Mouse (Mus musculus): ENCODE results near the gene Tubd1. TPM values are rescaled to one million over a fixed set of nuclear protein-coding genes. Genes with fewer than 3 reads are reported as not detected.
A peak's percentile ranks its signal among the peaks of the same experiment; 100 is the strongest.

Gene Tubd1
- total RNA-seq, 2 experiments from 2014 or later: 6.2 to 7.7 TPM

- DNase-seq (ENCODE audit: low spot score in 2 of 2): no peak
These were observed 8.7 kb downstream of the Tubd1 start for GRCm38 (mm10) chr11:86553525-86553924.

DNA sequence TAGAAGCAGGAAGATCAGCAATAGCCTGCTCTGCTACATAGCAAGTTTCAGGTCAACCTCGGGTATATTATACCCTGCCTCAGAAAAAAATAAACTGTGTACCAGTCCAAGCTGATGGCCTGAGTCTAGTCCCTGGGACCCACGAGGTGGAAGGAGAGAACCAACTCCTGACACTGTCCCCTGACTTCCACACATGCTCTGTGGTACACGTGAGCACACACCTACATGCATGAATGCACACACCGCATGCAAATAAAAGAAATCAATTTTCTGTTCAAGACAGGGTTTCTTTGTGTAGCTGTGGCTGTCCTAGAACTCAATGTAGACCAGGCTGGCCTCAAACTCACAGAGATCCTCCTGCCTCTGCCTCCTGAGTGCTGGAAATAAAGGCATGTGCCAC is 13.5 kb downstream of the Tubd1 start:
- no peak for DNase-seq (ENCODE audit: low spot score in 2 of 2)

DNA sequence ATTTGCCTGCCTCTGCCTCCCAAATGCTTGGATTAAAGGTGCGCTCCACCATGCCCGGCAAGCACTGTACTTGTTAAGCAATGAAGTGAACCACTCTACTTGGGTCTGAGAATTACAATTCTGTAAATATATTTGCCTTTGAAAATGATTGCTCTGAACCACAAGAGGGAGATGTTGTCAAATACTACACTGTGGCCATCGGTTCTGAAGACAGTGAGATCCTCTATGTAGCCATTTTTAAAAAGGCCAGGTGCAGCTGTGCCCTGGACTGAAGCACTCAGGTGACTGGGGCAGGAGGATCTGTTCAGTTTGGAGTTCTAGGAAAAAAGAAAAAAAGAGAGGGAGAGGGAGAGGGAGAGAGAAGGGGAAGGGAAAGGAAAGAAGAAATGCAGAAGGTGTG is 23.6 kb downstream of the Tubd1 start:
- no peak for DNase-seq (ENCODE audit: low spot score in 2 of 2)

- no peak for DNase-seq (ENCODE audit: low spot score in 2 of 2)
These were observed 25.5 kb downstream of the Tubd1 start for GRCm38 (mm10) chr11:86570261-86570746.

GRCm38 (mm10) chr11:86571047-86571855 is 26.5 kb downstream of the Tubd1 start:
- no peak for DNase-seq (ENCODE audit: low spot score in 2 of 2)

DNA sequence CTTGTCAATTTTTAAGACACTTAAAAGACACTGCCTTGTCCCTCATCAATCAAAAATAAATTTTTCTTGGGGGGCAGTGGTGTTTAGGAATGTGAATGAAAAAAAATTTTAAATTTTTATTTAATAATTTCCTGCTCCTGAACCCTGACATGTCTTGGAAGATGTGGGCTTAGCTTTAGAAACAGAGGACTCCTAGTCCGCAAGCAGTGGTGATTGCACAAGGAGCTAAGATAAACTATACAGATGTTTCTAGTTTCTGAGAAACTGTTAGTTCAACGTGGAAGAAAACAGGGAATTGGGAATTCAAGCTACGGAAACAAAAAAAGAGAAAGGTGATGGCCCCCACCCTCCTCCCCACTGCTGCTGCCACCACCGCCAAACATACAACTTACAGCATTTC is 27.1 kb downstream of the Tubd1 start:
- no peak for DNase-seq (ENCODE audit: low spot score in 2 of 2)

- no peak for DNase-seq (ENCODE audit: low spot score in 2 of 2)
These were observed 27.8 kb downstream of the Tubd1 start for GRCm38 (mm10) chr11:86572623-86573022.

GRCm38 (mm10) chr11:86573646-86574231 is 28.9 kb downstream of the Tubd1 start:
- DNase-seq (ENCODE audit: low spot score in 2 of 2): no peak

GRCm38 (mm10) chr11:86574408-86574807 is 29.6 kb downstream of the Tubd1 start:
- DNase-seq (ENCODE audit: low spot score in 2 of 2): no peak

DNA sequence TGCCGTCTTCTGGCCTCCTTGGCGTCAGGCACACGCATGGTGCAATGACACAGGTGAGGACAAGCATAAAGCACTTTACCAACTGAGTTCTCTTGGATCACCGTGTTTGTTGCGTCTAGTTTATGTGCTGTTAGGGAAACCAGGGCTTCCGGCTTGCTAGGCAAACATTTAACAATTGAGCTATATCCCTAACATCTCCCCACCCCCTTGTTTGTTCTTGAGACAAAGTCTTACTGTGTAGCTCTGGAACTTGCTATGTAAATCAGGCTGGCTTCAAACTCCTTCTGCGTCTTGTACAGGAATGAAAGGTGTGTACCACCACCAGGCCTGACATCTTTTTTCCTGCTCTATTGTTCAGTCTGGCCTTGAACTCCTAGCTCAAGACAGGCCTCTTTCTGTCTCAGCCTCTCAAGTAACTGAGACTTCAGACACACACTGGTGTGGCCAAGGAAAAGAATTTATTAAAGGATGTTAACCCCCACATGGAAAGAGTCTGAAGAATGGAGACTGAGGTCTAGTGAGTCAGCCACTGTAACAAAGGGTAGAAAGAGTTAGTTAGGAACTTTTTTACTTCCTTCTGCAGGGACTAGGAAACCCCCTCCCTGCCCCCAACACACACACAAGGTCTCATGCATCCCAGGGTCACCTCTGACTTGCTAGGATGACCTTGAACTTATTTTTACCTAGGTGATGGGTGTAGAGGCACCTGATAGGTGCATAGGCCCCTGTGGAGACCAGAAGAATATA is 31.0 kb downstream of the Tubd1 start:
- DNase-seq (ENCODE audit: low spot score in 2 of 2): no peak

DNA sequence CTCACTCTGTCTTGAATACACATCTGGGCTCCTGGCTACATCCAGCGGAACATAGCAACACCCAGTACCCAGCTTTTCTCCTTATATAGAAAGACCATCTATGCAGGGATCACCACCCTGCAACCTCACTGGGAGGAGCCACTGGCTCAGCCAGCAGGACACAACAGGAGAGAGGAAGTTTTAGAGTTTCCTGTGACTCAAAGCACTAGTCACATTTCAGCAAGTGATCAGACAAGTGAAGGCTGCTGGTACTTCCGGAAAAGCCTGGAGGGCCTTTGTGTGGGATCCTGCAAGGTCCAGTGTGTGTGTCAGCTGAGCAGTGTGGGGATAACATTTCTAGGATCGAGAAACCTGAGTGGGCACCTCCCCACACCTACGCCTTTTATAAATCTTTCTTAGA is 32.4 kb downstream of the Tubd1 start:
- no peak for DNase-seq (ENCODE audit: low spot score in 2 of 2)

DNA sequence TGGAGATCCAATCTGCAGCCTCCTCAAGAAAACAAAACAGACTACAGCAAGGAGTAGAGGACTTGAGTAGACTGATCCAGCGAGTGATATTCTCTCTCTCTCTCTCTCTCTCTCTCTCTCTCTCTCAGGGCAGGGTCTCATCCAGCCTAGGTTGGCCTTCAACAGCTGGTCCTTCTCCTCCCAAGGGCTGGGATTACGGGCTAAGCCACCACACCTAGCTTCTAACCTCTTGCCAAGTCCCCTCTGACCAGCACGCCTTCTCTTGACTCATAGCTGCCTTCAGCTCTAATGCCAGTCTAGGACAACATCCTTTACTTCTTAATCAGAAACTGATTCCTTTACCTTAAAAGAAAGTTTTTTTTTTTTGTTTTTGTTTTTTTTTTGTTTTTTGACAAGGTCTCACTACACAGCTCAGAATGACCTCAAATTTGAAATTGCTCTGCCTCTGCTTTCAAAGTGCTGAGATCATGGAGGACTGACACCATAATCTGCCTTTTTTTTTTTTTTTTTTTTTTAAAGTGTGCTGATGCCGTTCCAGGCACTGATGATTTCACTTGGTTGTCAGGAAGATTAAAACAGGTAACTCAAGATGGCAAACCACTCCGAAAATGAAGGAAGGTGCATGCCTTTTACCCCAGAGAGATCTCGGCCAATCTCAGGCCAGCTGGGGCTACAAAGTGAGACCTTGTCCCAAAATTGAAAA is 33.5 kb downstream of the Tubd1 start:
- no peak for DNase-seq (ENCODE audit: low spot score in 2 of 2)

DNA sequence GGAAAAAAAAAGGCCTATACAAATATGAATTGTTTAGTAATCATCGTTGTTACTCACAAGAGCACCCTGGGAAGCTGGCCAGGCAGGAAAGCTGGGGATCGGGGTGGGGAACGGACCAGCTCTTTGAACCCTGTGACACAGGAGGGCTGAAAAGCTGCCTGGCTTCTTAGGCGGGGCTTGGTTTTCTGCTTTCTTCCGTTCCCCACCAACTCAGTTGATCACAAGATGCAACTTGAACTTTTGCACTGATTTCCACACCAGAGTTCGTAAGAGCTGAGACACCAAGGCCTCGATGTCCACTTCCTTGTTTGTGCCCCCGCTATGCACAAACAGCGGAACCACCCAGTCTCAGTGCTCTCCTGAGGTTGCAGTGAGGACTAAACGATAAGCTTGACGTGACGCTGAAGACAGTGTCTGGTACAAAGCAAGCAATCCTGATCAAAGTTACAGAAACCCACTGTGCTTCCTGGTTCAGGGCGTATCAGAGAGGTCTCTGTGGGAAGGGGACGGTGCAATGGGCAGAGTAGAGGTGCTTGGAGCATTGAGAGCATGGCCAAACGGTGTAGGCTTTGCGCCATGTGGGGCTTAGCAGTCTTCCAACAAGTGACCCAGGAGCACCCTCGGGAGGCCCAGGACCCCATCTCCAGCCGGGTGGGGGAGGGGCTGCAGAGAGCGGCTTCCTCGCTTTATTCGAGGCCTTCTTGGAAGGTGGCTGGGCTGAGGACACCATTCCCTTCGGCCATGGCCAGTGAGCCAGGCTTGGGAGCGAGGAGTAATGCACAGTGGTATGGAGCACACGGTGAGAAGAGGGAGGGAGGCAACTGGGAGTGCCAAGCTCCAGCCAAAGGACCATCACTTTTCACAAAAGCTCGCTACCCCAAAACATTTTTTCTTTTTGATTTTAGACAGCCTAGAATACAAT is 34.3 kb downstream of the Tubd1 start:
- DNase-seq (ENCODE audit: low spot score in 2 of 2): peak in 1 of 2 experiments; percentile 52

DNA sequence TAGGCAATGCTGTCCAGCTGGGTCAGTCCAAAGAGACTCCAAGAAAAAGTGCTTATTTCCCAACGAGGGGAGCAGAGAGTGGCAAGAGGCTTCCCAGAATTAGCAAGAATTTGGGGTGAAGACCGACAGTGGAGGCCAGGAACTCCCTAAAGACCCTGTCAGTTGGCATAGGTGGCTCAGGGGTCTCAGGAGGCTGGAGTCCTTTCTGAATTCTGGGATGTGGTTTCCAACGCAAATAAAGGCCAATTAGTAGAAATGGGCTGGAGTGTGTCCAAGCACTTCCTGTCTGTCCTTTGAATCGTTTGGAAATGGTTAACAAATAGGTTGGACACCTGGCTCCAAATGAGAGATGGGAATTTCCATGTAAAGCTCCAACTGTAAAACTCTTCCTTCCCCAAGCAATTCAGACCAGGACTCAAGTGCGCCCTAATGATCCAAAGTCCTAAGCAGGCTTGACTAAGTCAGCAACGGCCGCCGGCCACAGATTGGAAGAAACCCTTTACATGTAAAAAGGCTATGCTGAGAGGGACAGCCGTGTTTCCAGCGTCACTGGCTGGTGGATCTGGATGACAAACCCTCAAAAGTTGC is 35.0 kb downstream of the Tubd1 start:
- DNase-seq (ENCODE audit: low spot score in 2 of 2): no peak

DNA sequence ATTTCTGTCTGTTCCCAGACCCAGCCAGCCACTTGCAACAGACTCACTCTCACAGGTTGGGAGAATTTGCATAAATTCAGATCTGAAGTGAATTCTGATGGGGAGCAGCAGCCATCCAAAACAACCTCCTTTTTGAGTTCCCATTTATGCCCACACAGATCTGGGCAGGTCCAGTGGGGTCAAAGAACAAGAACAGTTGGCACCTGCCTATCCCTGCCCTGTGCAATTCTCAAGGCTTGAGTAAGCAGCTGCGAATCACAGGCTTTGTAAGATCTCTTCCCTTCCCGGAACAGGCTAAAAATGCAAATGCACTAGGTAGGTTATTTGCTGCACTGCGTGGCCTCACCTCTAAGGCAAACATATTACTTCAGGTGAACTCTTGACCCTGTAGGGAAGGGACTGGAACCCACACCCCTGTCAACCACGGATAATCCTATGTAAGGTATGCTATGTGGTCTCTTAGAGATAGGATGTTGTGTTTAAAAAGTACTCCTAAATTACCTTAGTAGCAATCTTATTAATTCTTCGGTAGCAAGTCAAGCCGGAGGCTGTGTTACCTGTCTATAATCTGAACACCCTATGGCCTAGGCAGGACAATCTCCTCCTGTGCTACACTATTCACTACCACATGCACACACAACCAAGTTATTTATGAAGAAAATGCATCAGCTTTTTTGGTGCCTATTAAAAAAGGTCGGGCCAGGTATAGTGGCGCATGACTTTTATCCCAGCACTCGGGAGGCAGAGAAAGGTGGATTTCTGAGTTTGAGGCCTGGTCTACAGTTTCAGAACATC is 35.7 kb downstream of the Tubd1 start:
- no peak for DNase-seq (ENCODE audit: low spot score in 2 of 2)

- no peak for DNase-seq (ENCODE audit: low spot score in 2 of 2)
These were observed 36.5 kb downstream of the Tubd1 start for GRCm38 (mm10) chr11:86581250-86581753.

- DNase-seq (ENCODE audit: low spot score in 2 of 2): no peak
These were observed 37.3 kb downstream of the Tubd1 start for GRCm38 (mm10) chr11:86581943-86582542.

DNA sequence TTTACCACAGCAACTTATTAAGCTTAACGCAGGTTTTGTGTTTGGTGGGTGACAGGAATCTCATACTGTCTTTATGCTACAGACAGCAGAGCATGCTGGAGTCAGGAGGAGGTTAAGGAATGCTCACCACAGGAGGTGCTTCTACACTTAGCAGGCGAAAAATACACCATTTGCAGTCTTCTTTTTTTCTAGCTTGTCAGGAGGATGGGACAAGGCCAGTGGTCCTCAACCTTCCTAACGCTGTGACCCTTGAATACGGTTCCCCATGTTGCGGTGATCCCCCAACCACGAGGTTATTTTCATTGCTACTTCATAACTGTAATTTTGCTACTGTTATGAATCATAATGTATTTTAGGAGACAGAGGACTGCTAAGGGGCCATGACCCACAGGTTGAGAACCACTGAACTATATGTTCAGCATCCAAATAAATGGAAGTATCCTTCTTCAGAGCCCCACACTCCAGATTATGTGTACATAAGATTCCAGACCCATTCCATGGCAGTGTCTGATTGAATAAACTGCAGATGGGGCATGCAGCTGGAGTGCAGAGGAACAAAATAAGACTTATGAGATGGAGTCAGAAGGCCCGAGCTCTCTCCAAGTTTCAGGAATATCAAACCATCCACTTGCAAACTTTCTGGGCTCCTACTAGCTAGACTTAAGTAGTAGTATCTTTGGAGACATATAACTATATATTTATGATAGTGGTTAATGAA is 37.9 kb downstream of the Tubd1 start:
- DNase-seq (ENCODE audit: low spot score in 2 of 2): no peak

Measured in adrenal gland, adult 18-20 months (tissue).